Mouse (Mus musculus): ENCODE data around the gene Ctcf. TPM values are rescaled to one million over a fixed set of nuclear protein-coding genes. Genes with fewer than 3 reads are reported as not detected.
A peak's percentile ranks its signal among the peaks of the same experiment; 100 is the strongest.

The Ctcf gene
- polyA plus RNA-seq, 1 experiment, result 16.7 TPM

DNA sequence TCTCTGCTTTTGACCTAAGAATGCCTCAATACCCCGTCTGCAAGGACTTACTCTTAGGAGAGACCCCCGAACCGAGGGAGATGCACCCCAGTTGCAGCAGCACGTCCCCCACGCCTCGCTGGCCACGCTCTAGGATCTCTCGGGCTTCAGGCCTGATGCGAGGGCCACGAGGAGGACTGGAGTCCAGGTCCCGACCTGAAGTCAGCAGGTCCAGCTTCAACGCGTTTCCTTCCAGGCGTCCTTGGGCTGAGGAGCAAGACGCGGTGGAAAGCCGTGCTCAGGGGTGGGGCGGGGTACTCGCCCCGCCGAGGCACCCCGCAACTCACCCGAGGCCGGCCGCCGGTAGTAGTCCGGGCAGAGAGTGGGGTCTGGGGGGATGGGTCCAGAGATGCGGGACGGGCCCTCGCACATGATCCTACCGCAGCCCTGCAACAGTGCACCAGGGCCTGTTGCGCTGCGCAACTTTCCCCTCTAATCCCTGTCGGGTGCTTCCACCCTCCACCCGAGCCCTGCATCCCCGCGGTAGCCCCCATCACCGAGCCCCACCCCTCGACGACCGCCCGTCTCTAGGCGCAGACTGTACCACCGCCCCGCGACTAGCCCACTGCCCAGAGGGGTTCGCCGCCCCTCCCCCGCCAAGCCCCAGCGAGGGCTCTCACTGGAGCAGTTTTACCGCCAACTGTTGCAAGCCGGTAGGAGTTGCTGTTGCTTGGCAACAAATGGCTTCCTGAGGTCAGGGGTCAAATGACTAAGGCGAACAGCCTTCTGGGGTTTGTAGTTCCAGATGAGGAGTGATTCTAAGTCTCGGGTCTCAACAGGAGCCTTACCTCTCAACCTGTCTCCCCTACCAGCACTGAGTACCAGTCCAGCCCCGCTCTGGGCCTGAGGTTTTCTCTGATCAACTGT, 71.4 kb downstream of the Ctcf start, which contains the start of the genes 4933405L10Rik and Enkd1:
TSS of gene 4933405L10Rik (plus strand) at position 158 of the 906 bp plus-strand sequence.
TSS of gene Enkd1 (minus strand) at position 713 of the 906 bp plus-strand sequence.
- Histone ChIP-seq H3K36me3 (ENCODE audit: control insufficient read depth, insufficient read depth, low read length) (no peaks in the 10 kb centered on the region), H3K27ac (ENCODE audit: insufficient read depth, low read depth, low read length) (no peak within 1 kb of the TSS), H3K4me3 (ENCODE audit: insufficient read depth, low read depth, low read length) (peak within 1 kb of the TSS; percentile 75), H3K27me3 (replicated peaks; ENCODE audit: control insufficient read depth, insufficient read depth, low read length) (no peaks in the 10 kb centered on the region), H3K4me1 (ENCODE audit: control insufficient read depth, insufficient read depth, low read length) (peaks cover 3% of the 10 kb centered on the region; the same call in 1 of the 2 replicates)
- TF ChIP-seq POLR2A (IDR thresholded peaks at IDR 0.05; ENCODE audit: low read depth, low read length), result no peak
- TF ChIP-seq CTCF (conservative IDR thresholded peaks at IDR 0.05; ENCODE audit: insufficient read depth, insufficient read length, low read depth, low read length), result no peak
- WGBS, result 2% methylated on average over 55 of the region's 55 CpGs
- peak; percentile 96 for DNase-seq

DNA sequence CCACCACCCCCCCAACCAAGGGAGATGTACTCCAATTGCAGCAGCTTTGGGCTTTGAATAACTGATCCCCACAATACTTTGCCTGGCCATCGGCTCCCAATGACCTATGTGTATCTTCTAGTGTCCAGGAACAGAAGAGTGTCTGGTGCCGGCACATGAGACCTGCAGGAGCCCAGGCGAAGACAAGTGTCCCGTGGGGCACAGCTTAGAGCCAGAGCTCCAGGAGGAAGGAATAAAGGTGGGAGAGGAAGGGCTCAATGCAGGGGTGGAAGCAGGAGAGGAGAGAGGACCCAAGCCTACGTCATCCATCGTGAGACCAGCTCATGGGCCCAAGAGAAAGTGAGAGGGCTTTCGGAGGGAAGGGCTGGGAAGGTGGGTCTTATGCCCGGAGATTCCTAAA, 72.3 kb downstream of the Ctcf start:
- Histone ChIP-seq H3K27me3 (replicated peaks; ENCODE audit: control insufficient read depth, insufficient read depth, low read length) (no peaks in the 10 kb centered on the region), H3K4me1 (ENCODE audit: control insufficient read depth, insufficient read depth, low read length) (peaks cover 3% of the 10 kb centered on the region; the same call in 1 of the 2 replicates), H3K4me3 (ENCODE audit: insufficient read depth, low read depth, low read length) (no peak overlapping the region), H3K36me3 (ENCODE audit: control insufficient read depth, insufficient read depth, low read length) (no peaks in the 10 kb centered on the region), H3K27ac (ENCODE audit: insufficient read depth, low read depth, low read length) (no peak overlapping the region)
- WGBS, result 95% methylated on average over 8 of the region's 8 CpGs
- TF ChIP-seq CTCF (conservative IDR thresholded peaks at IDR 0.05; ENCODE audit: insufficient read depth, insufficient read length, low read depth, low read length) (no peak), POLR2A (IDR thresholded peaks at IDR 0.05; ENCODE audit: low read depth, low read length) (no peak)
- DNase-seq, result no peak

DNA sequence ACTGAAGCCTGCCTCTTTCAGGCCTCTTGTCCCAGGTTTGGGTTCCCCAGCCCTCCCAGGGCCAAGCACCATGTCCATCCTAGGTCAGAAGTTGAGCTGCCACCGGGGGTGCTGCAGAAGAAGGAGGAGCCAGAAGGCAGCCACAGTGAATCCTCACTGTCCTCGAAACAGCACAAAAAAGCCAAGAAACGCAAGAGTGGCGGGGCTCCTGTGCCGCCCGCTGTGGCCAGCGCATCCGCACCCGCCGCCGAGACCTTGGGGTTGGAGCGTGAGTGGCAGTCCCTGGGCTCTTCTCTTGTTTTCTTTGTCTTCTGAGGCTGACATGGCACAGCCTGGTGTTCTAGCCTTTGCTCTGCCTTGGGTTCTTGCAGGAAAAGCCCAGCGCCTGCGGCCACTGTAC, 72.9 kb downstream of the Ctcf start:
- Histone ChIP-seq H3K27ac (ENCODE audit: insufficient read depth, low read depth, low read length) (no peak overlapping the region), H3K36me3 (ENCODE audit: control insufficient read depth, insufficient read depth, low read length) (no peaks in the 10 kb centered on the region), H3K4me3 (ENCODE audit: insufficient read depth, low read depth, low read length) (no peak overlapping the region), H3K27me3 (replicated peaks; ENCODE audit: control insufficient read depth, insufficient read depth, low read length) (no peaks in the 10 kb centered on the region), H3K4me1 (ENCODE audit: control insufficient read depth, insufficient read depth, low read length) (peaks cover 3% of the 10 kb centered on the region; the same call in 1 of the 2 replicates)
- DNase-seq, result no peak
- WGBS, result 82% methylated on average over 14 of the region's 14 CpGs
- TF ChIP-seq POLR2A (IDR thresholded peaks at IDR 0.05; ENCODE audit: low read depth, low read length) (no peak), CTCF (conservative IDR thresholded peaks at IDR 0.05; ENCODE audit: insufficient read depth, insufficient read length, low read depth, low read length) (no peak)

DNA sequence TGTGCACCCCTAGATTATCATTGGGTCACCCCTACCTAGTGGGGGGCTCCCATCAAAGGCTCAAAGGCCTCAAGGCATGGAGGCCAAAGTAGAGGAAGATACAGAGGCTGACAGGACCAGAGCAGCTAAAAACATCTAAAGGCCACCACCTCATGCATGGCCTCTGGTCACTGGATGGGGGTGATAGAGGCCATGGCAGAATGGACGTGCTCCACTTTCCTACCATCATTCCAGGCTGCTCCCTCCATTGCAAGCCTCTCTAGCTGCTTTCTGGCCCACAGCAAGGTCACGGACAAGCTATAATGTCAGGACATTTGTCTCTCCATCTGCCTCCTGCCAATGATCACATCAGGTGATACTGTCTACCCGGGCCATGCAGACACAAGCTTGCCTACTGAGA, 75.9 kb downstream of the Ctcf start:
- no peak for DNase-seq
- Histone ChIP-seq H3K36me3 (ENCODE audit: control insufficient read depth, insufficient read depth, low read length) (no peaks in the 10 kb centered on the region), H3K27ac (ENCODE audit: insufficient read depth, low read depth, low read length) (no peak overlapping the region), H3K27me3 (replicated peaks; ENCODE audit: control insufficient read depth, insufficient read depth, low read length) (no peaks in the 10 kb centered on the region), H3K4me3 (ENCODE audit: insufficient read depth, low read depth, low read length) (no peak overlapping the region), H3K4me1 (ENCODE audit: control insufficient read depth, insufficient read depth, low read length) (peaks cover 3% of the 10 kb centered on the region; the same call in 1 of the 2 replicates)
- no peak for TF ChIP-seq CTCF (conservative IDR thresholded peaks at IDR 0.05; ENCODE audit: insufficient read depth, insufficient read length, low read depth, low read length)
- 81% methylated on average over 3 of the region's 3 CpGs for WGBS

DNA sequence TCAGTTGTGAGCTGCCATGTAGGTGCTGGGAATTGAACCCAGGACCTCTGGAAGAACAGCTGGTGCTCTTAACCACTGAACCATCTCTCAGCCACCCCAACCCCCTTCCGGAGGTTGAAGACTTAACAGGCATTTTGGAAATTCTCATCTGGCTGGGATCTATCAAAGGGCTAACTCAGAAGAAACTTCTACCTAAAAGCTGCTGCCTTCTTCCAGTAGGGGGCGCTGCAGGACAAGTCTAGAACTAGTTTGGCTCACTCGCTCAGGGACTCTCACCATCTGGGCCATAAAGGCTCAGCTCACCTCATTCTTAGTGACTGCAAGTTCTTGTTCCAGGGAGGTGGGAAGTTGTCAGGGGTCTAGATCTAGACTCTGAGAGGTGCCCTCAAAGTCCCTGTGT, 77.8 kb downstream of the Ctcf start:
- Histone ChIP-seq H3K4me1 (ENCODE audit: control insufficient read depth, insufficient read depth, low read length) (no peaks in the 10 kb centered on the region), H3K27me3 (replicated peaks; ENCODE audit: control insufficient read depth, insufficient read depth, low read length) (no peaks in the 10 kb centered on the region), H3K27ac (ENCODE audit: insufficient read depth, low read depth, low read length) (no peak overlapping the region), H3K36me3 (ENCODE audit: control insufficient read depth, insufficient read depth, low read length) (no peaks in the 10 kb centered on the region), H3K4me3 (ENCODE audit: insufficient read depth, low read depth, low read length) (no peak overlapping the region)
- 2% methylated on average over 3 of the region's 3 CpGs for WGBS
- peak; percentile 89 for TF ChIP-seq CTCF (conservative IDR thresholded peaks at IDR 0.05; ENCODE audit: insufficient read depth, insufficient read length, low read depth, low read length)
- TF ChIP-seq POLR2A (IDR thresholded peaks at IDR 0.05; ENCODE audit: low read depth, low read length), result no peak
- peak; percentile 90 for DNase-seq

DNA sequence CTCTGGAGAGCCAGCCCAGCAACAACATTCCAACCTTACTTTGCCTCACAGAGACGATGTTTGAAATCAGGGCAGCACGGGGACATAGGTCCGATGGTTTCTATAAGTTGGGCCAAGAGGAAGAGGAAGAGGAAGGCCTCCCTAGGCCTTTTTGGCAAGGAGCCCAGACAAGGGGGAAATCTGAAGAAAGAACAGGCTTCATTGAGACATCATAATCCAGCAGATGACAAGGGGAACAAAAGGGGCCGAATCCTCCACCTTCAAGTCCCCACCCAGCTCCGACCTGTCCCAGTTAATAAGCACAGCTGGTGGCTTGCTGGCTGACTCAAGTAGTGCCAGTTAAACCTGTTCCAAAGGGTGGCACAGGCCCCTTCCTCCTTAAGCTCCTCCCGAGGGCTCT, 78.7 kb downstream of the Ctcf start:
- no peaks in the 10 kb centered on the region for H3K4me1 ChIP-seq (ENCODE audit: control insufficient read depth, insufficient read depth, low read length)
- WGBS, result 62% methylated on average over 6 of the region's 6 CpGs
- H3K36me3 ChIP-seq (ENCODE audit: control insufficient read depth, insufficient read depth, low read length), result no peaks in the 10 kb centered on the region
- DNase-seq, result peak; percentile 54
- H3K27me3 ChIP-seq (replicated peaks; ENCODE audit: control insufficient read depth, insufficient read depth, low read length), result no peaks in the 10 kb centered on the region
- peak overlapping the region; percentile 16; the same call in 1 of the 2 replicates for H3K27ac ChIP-seq (ENCODE audit: insufficient read depth, low read depth, low read length)
- H3K4me3 ChIP-seq (ENCODE audit: insufficient read depth, low read depth, low read length), result no peak overlapping the region
- TF ChIP-seq CTCF (conservative IDR thresholded peaks at IDR 0.05; ENCODE audit: insufficient read depth, insufficient read length, low read depth, low read length) (no peak), POLR2A (IDR thresholded peaks at IDR 0.05; ENCODE audit: low read depth, low read length) (no peak)

DNA sequence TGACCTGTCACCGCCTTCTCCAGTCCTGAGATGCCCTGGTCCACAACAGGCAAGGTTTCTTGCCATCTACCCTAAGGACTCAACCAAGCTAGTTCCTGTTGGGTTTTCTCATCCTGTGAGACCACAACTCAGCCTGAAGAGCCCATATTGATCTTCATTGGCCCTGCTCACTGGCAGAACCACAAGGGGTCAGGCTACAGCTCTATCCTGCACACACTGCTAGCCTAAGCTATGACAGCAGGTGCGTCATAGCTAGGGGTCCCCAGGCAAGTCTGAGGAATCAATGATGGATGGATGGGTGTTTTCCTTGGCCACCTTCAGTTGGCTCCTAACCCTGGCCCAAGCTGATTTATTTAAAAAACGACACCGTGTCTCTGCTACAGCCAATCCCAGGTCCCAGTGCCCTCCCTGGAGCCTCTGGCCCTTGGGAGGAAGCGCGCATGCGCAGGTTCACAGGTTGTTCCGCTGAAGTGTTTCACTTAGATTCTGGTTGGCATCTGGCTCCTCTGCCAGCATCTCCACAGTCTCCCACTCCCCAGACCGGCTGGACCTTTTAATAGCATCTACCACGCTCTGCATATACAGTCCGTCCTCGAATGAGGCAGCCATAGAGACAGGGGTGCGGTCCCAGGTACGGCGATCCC, 80.1 kb downstream of the Ctcf start:
- Histone ChIP-seq H3K27me3 (replicated peaks; ENCODE audit: control insufficient read depth, insufficient read depth, low read length) (no peaks in the 10 kb centered on the region), H3K36me3 (ENCODE audit: control insufficient read depth, insufficient read depth, low read length) (no peaks in the 10 kb centered on the region), H3K4me3 (ENCODE audit: insufficient read depth, low read depth, low read length) (no peak overlapping the region), H3K4me1 (ENCODE audit: control insufficient read depth, insufficient read depth, low read length) (no peaks in the 10 kb centered on the region), H3K27ac (ENCODE audit: insufficient read depth, low read depth, low read length) (no peak overlapping the region)
- 93% methylated on average over 15 of the region's 15 CpGs for WGBS
- TF ChIP-seq POLR2A (IDR thresholded peaks at IDR 0.05; ENCODE audit: low read depth, low read length) (no peak), CTCF (conservative IDR thresholded peaks at IDR 0.05; ENCODE audit: insufficient read depth, insufficient read length, low read depth, low read length) (no peak)
- no peak for DNase-seq
